Mouse (Mus musculus): ENCODE results near the gene Snx14.

DNA sequence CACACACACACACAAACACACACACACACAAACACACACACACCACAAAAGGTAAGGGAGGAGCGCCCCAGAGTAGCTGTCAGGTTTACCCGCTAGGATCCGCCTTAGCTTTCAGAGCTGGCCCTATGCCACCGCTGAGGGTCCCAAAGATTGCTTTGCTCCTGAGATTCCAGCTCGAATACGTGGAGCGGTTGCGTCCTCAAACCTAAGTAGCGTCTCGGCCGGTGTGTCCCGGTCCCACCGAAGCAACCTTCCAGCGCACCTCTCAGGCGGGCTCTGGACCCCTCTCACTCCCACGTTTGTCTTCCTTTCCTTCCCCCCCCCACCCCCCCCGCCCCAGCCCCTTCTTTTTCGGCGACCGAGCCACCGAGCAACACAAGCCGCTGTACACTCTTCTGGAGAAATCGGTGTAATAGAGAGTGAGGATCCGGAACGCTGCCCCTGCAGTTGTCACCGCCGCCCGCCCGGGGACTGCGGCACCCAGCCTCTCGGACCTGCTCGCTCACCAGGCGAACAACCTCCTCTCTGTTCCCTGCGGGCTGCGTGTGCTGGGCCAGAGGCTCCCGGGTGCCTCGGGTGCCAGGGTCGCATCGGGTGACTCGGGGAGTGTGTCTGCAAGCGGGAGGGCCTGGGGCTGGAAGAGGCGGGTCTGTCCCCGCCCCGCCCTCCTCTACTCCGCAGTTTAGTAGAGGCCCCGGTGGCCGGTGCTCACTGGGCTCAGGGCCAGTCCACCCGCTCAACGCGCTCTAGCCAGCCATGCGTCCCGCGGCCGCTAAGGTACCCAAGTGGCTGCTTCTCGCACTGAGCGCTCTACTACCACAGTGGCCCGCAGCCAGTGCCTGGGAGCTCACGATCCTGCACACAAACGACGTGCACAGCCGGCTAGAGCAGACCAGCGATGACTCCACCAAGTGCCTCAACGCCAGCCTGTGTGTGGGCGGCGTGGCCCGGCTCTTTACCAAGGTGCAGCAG, 111.5 kb downstream of the Snx14 start, which contains the start of gene Nt5e:
- TF ChIP-seq POLR2A (IDR thresholded peaks at IDR 0.05; ENCODE audit: low read depth, low read length) (no peak), CTCF (IDR thresholded peaks at IDR 0.05; ENCODE audit: extremely low read depth, insufficient read depth, insufficient read length, insufficient replicate concordance) (no peak)

Measured in spleen, adult 2 months (tissue).